Mouse (Mus musculus) kidney, postnatal 36 days (tissue): Measurements from ENCODE around the gene Dglucy.
"Not testable (repeated sequence)": the region's sequence is repeated elsewhere in the genome, so short reads cannot be mapped to it uniquely, and the experiment has no call there.

ENCODE experiments used
- DNase-seq, 2 experiments: peaks; one replicate each; pipeline ENCODE4 v3.0.0; 2021 to 2022; ENCODE audit warnings: mixed read lengths in 2 of 2

The Dglucy gene

DNA sequence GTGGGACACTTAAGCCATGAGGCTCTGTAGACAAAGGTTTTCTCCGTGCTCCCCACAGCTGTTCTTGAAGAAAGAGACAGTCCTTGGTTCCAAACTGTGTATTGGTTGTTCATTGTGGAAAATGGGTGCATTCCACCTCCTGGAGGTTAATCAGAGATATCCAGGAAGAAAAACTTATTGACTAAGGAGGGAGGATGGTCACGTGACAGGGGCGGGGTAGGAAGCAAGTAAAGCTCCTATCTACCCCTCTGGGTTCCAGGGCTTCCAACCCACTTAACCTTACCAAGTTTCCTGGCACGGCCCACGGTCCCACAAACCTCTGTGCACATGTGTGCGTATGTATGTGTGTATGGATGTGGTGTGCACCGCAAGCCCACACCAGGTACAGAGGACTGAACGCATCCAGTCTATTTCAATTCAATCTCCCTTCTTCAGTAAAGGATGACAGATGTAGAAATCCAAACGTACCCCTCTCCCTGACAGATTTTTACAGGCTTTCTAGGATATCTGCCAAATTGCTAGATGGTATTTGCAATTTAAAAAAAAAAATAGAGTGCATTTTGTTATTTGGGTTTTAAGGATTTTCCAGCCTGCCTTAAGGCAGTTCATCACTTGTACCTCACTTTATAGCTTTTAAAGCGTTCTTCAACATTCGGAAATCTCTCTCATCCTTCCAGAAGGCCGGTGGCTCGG, 2.7 kb downstream of the Dglucy start:
- DNase-seq, result peak in 1 of 2 experiments; percentile 3

DNA sequence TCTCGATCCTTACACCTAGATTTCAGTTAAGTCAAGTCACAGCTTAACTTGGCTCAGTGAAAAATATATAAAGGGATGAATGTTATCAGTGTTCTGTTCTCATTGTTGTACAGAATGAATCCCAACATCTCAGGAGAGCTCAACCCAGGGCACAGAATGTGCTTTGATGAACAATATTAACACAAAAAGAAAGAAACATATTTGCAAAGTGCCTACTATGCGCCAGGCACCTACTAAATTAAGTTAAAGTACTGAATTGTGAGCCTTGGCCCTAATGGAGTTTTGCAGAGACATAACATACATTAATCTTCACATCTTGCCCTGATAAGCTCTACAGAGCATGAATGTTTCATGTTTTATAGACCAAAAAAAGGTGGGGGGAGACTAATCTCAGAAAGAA, 5.3 kb downstream of the Dglucy start:
- no peak for DNase-seq

DNA sequence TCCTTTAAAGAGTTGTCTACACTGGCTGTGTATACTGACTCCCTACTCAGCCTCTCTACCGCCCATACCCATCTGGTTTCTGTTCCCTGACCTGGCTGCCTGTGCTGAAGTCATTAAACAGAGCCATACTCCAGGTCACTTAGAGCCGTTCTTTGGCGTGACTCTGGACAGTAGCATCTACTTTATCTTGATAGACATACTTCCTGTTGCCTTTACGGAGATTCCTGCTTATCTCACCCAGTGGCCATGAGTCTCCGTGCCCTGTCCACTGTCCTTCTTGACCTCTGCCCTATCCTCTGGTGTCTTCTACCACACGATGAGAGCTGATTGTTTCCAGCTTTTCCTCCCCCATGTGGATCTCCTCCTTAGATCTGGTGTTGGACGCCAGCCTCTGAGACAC, 6.5 kb downstream of the Dglucy start:
- DNase-seq, result peak in 1 of 2 experiments; percentile 20

- DNase-seq, result peak; percentile 82 to 91
Measured at GRCm38 (mm10) chr12:100789981-100790550, 11.2 kb downstream of the Dglucy start.

DNA sequence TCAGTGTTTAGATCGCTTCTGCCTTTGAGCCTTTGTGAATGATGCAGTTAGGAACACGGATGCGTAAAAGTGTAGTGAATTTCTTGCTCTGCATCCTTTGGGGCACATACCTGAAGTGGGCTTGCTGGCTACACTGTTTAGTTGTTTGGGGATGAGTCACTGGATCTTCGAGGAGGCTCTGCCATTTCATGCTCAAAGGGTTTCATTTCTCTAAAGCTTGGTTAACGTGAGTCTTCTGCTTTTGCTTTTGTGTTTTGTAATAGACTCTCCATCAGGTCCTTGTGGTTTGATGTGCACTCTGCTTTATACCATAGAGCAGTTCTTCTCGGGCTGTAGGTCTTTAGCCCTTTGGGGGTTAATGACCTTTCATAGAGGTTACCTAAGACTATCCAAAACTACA, 12.6 kb downstream of the Dglucy start:
- no peak for DNase-seq

DNA sequence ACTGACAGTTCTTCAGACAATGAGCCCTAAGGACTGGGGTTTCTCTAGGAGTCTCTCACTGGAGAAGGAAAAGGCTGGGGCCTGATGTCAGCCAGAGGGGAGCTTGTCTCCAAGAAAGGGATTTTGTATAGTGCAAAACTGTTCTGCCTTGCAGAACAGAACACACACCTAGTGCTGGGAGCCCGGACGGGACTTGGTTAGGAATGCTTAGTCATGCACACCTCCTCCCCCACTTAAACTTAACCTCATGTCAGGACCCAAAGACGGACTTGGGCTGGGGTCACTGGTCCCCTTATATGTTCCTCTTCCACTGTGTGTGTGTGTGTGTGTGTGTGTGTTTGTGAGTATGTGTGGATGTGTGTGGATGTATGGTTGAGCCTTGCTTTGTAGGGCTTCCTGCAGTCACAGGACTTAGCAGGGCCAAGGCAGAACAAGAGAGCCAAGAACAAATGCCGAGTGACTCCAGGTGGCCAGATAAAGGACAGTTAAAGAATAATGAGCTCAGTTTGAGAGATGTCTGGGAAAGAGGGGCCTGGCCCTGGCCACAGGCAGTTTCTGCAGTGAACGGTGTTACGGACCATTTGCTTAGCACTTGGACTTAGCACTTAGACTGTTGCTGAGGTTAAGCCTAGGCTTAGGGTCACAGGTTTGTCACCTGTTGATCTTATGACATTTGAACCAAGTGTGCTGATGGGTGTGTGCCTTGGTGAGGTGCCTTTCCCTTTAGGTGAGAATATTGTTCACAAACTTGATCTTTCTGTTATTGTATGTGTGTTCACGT, 15.8 kb downstream of the Dglucy start:
- peak; percentile 43 to 56 for DNase-seq

DNA sequence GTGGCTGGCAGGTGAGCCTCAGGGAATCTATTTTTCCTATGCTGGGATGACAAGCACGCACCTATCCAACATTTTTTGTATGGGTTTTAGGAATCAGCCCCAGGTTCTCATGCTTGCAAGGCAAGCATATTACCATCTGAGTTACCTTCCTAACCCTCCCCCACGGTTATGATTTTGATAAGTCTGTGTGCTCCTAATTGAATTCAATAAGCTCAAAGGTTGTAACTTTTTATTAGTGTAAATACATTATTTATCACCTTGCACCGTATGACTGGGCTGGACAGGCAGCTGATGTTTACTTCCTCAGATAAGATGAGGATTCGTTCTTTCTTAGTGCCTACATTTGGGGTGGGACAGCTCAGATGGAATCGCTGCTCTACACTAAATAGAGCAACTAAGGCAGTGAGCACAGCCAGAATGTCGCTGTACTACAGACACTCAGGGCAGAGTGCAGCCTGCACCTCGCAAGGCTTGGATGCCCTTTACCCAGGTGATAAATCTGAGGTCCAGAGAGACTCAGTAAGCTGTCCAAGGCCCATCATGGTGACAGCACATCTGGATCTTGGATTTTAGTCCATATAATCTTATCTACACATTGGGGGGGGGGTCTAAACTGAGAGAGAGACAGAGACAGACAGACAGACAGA, 16.7 kb downstream of the Dglucy start:
- peak; percentile 43 to 56 for DNase-seq

GRCm38 (mm10) chr12:100803391-100803790, 24.5 kb downstream of the Dglucy start:
- DNase-seq, result not testable (repeated sequence)

GRCm38 (mm10) chr12:100807280-100807679, 28.4 kb downstream of the Dglucy start:
- no peak for DNase-seq

DNA sequence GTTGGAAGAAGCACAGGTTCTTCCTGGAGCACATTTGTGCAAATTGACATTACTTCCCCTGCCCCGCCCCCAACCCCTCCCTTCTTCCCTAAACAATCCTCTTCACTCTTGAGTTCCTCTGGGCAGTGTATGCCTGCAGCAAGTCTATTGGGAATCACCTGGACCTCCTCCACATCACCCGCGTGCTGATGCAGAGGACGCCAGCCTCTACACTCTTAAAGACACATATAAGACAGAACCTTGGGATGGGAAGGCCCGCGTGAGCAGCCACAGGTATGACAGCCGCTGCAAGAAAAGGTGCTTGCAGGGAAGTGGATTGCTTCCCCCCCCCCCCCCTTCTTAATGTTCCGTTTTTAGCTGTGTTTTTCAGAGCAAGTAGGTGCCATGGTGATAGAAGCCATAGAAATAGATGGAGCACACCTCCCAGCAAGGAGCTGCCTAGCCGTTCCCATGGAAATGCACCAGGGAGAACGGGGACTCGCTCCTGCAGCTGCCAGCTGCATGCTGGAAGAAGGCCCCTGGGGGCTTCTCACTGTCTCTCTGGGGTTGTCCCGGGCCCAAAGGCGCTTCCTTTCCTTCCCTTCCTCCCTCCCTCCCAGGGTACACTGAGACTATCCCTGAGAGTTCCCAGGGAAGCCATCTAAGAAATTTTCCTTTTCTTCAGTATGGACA, 29.9 kb downstream of the Dglucy start:
- DNase-seq, result no peak

DNA sequence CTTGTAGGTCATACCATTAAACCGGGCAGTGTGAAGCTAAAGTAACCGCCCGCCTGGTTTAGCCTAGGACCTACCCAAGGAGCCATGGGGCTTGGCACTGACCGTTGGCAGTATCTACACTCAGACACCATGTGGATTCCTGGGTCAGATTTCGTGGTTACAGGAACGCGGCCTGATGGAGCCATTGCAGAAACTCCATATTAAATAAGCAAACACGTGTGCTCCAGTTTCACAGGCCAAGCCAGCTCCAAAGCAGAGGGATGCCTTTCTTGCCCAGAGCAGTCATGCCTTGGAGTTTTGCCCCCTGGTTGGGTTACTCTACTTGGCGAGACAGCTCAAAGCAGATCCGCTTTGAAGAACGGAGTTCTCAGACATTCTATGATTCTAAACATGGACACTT, 31.7 kb downstream of the Dglucy start:
- DNase-seq, result no peak

- no peak for DNase-seq
Measured at GRCm38 (mm10) chr12:100813901-100814300, 35.0 kb downstream of the Dglucy start.

- no peak for DNase-seq
Measured at GRCm38 (mm10) chr12:100814671-100815070, 35.8 kb downstream of the Dglucy start.

DNA sequence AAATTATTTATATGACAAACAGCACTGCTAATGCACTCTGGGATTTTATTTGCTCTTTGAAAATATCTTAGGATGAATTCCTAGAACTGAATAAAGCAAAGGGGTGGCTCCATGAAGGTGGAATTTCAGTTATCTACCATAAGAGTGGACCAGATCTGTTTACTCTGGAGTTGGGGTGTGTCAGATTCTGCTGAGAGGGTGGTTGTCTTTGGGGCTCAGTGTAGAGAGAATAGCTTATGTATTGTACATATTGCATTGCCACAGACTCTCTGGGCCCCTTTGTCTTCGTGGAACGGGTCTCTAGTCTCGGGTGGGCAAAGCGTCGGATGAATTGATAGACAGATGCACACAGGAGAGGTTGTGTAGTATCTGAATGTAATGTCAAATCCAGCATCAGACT, 38.0 kb downstream of the Dglucy start:
- no peak for DNase-seq

GRCm38 (mm10) chr12:100819965-100820364, 41.1 kb downstream of the Dglucy start:
- DNase-seq, result peak; percentile 13 to 23

- DNase-seq, result peak; percentile 40 to 51
Measured at GRCm38 (mm10) chr12:100831021-100831420, 52.2 kb downstream of the Dglucy start.

GRCm38 (mm10) chr12:100831629-100832325, 52.9 kb downstream of the Dglucy start:
- DNase-seq, result no peak

- DNase-seq, result no peak
Measured at GRCm38 (mm10) chr12:100837208-100837607, 58.4 kb downstream of the Dglucy start.

DNA sequence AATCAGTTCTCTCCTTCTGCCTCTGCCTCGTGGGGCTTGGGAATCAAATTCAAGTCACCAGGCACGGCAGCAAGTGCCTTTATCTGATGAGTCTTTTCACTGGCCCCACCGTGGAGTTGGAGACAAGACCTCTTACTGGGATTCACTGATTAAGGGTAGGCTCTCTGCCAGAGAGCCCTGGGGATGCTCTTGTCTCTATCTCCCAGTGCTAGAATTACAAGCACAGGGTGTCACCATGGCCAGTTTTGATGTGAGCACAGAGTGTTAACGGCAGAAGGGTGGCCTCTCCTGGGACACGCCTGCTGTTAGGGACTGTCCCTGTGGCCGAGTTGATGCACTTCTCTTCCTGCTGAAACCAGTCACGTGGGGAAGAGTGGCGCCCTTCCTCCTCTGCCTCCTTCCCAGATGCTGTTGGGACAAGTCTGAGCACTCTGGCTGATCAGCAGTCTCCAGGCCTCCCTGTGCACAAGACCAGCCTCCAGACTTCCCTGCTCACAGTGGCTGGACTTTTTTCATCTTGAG, 60.3 kb downstream of the Dglucy start:
- no peak for DNase-seq

- DNase-seq, result no peak
Measured at GRCm38 (mm10) chr12:100839926-100840325, 61.1 kb downstream of the Dglucy start.

- peak; percentile 80 to 92 for DNase-seq
Measured at GRCm38 (mm10) chr12:100841211-100841792, 62.4 kb downstream of the Dglucy start.
